Mouse (Mus musculus): ENCODE measurements around the gene Casr.

Gene Casr

GRCm38 (mm10) chr16:36523095-36523494, 38.8 kb downstream of the Casr start:
- no peak for DNase-seq (ENCODE audit: low spot score)

- DNase-seq (ENCODE audit: low spot score) = no peak
Measured at GRCm38 (mm10) chr16:36516355-36516754, 45.6 kb downstream of the Casr start.

GRCm38 (mm10) chr16:36507300-36507699, 54.6 kb downstream of the Casr start:
- no peak for DNase-seq (ENCODE audit: low spot score)

- DNase-seq (ENCODE audit: low spot score) = no peak
Measured at GRCm38 (mm10) chr16:36506827-36507226, 55.1 kb downstream of the Casr start.

- DNase-seq (ENCODE audit: low spot score) = no peak
Measured at GRCm38 (mm10) chr16:36505913-36506312, 56.0 kb downstream of the Casr start.

- DNase-seq (ENCODE audit: low spot score) = no peak
Measured at GRCm38 (mm10) chr16:36505134-36505533, 56.8 kb downstream of the Casr start.

GRCm38 (mm10) chr16:36502286-36502685, 59.7 kb downstream of the Casr start:
- no peak for DNase-seq (ENCODE audit: low spot score)

GRCm38 (mm10) chr16:36492420-36492819, 69.5 kb downstream of the Casr start:
- DNase-seq (ENCODE audit: low spot score) = no peak

GRCm38 (mm10) chr16:36476866-36477265, 85.1 kb downstream of the Casr start:
- DNase-seq (ENCODE audit: low spot score) = peak; percentile 35

- no peak for DNase-seq (ENCODE audit: low spot score)
Measured at GRCm38 (mm10) chr16:36475530-36475929, 86.4 kb downstream of the Casr start.

GRCm38 (mm10) chr16:36474849-36475248, 87.1 kb downstream of the Casr start:
- no peak for DNase-seq (ENCODE audit: low spot score)

- DNase-seq (ENCODE audit: low spot score) = peak; percentile 30
Measured at GRCm38 (mm10) chr16:36473217-36474216, 88.4 kb downstream of the Casr start.

GRCm38 (mm10) chr16:36471066-36471633, 90.8 kb downstream of the Casr start:
- DNase-seq (ENCODE audit: low spot score) = no peak

GRCm38 (mm10) chr16:36469955-36470478, 91.9 kb downstream of the Casr start:
- DNase-seq (ENCODE audit: low spot score) = no peak

GRCm38 (mm10) chr16:36469367-36469766, 92.6 kb downstream of the Casr start:
- no peak for DNase-seq (ENCODE audit: low spot score)

GRCm38 (mm10) chr16:36468862-36469261, 93.1 kb downstream of the Casr start:
- no peak for DNase-seq (ENCODE audit: low spot score)

- DNase-seq (ENCODE audit: low spot score) = no peak
Measured at GRCm38 (mm10) chr16:36467936-36468335, 94.0 kb downstream of the Casr start.

- no peak for DNase-seq (ENCODE audit: low spot score)
Measured at GRCm38 (mm10) chr16:36465436-36465835, 96.5 kb downstream of the Casr start.

- DNase-seq (ENCODE audit: low spot score) = no peak
Measured at GRCm38 (mm10) chr16:36464076-36464475, 97.9 kb downstream of the Casr start.

- DNase-seq (ENCODE audit: low spot score) = no peak
Measured at GRCm38 (mm10) chr16:36460426-36460825, 101.5 kb downstream of the Casr start.

- no peak for DNase-seq (ENCODE audit: low spot score)
Measured at GRCm38 (mm10) chr16:36455342-36455802, 106.6 kb downstream of the Casr start, which contains the start of gene Stfa3. Gene Stfa3, minus strand, starts transcription at chr16:36455392.

Measured in lung, postnatal 25 days (tissue).